Mouse (Mus musculus) heart, postnatal 25 days (tissue): ENCODE data around the gene Sfrp5. TPM values are rescaled to one million over a fixed set of nuclear protein-coding genes. Genes with fewer than 3 reads are reported as not detected.

Experiments used
- DNase-seq: peaks from one replicate; pipeline ENCODE4 v3.0.0; 2022; ENCODE audit warnings: low spot score
- intact Hi-C: fragments of 180-260 bp; cut with DNase I; formaldehyde crosslinking; loops from one replicate; pipeline ENCODE4 v1.15.1; 2025
- total RNA-seq, 2 experiments: library from RNA; stranded (reverse); gene quantifications; 2 replicates each; pipeline ENCODE4 v1.2.3; 2021

Sfrp5 gene
- total RNA-seq, 2 experiments from 2014 or later = 5.3 to 7.9 TPM

DNA sequence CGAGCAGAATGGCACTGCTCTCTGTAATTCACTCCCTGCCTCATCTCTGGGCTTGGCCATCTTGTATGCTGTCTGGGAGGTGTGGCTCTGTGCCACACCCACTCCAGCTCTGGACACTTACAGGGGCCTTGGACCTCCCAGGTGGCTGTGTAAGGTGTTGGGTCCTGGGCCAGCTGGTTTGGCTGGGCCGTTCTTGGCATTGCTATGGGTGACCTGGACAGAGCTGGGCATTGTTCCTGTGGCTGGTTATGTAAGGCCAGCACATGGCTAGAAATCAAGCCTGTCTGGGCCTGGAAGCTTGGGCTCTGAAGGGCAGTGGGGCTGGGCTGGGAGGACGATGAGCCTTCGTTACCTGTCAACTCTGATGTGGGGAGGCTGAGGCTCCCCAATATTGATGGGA, 2.3 kb upstream of the Sfrp5 start:
- intact Hi-C loops = no loop called here
- no peak for DNase-seq

DNA sequence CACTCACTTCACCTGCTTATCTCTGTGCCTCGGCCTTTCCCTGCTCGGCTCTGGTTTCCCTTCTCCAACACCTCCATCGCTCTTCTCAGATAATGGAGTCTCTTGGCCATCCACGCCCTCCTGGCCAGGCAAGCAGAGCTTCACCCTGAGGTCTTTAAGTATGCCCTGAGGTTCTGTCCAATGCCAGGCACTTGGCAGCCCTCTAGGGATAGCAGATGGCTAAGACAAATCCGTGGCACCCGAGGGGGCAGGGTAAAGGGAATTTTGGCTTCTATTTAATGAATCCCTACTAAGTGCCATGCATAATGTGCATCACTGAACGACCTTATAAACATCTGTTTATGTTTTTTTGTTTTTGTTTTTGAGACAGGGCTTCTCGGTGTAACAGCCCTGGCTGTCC, 415 bp upstream of the Sfrp5 start:
- intact Hi-C loops = no loop called here
- DNase-seq = no peak

DNA sequence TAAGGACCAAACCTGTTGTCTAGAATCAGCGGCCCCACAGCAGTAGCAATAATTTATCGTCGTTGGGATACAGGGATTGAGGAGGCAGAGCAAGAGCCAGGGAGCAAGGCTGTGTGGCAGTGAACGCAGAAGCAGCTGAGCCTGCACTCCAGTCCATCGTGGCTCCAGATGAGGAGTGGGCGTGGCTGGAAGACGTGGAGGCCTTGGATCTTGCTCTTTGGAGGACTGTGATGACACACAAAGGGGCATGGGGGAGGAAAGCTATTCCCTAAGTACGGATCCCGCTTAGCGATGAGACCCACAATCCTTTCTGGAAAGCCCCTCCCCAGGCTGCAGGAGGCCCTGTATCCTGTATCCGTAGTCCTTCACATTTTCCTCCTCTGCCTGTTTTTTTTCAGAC, 4.0 kb downstream of the Sfrp5 start:
- DNase-seq = no peak
- intact Hi-C loops = no loop called here

DNA sequence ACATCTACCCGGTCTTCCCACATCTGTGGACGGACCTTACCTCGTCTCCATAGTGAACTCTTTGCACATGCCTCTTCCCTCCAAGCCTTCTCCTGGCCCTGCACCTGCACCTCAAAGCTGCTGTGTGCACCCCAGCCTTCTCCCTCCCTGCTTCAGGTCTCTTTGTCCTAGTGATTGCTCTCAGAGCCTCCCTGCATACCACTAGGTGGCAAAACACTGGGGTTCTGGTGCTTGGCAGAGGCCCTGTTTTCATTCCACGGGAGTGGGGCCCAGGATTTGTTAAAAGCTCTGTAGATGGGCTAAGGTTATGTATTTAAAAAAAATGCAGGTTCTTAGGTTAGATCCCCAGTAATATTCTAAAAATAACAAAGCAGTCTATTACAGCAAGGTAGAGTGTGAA, 5.0 kb downstream of the Sfrp5 start:
- DNase-seq = no peak
- intact Hi-C loops = no loop called here

DNA sequence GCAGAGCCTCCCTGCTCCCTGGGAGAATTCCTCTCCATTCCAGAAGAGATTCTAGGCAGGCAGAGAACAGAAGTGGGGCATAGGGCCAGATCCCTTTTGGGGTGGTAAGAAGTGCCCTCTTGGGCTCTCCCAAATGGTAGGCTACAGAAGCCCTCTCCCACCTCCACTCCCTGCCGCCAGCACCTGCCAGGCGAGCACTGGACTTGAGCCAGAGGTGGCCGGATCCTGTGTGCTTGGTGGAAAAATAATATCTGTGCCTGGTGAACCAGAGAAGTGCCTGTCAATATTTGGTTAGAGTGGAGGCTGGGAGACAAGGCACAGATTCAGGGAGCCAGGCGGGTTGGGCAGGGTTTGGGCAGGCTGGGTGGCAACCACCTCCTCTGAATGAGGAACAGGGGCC, 5.7 kb downstream of the Sfrp5 start:
- intact Hi-C loops = no loop called here
- no peak for DNase-seq

DNA sequence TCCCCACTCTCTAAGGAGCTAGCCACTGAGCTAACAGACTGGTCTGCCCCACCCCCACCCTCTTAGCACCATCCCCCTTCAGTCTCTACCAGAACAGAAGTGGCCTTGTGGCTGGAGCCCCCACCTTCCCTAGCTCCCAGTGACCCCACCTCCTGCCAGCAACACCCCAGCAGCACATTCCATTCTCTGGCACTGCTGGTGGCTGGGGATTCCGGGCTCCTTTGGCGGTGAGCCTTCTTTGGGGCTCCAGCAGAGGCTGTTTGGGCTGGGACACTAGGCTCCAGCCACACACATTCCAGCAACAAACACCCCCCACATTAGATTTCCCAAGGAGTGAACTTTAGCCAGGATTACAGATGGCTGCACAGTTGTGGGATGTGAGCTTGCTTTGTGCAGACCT, 8.7 kb downstream of the Sfrp5 start:
- intact Hi-C loops = no loop called here
- no peak for DNase-seq

DNA sequence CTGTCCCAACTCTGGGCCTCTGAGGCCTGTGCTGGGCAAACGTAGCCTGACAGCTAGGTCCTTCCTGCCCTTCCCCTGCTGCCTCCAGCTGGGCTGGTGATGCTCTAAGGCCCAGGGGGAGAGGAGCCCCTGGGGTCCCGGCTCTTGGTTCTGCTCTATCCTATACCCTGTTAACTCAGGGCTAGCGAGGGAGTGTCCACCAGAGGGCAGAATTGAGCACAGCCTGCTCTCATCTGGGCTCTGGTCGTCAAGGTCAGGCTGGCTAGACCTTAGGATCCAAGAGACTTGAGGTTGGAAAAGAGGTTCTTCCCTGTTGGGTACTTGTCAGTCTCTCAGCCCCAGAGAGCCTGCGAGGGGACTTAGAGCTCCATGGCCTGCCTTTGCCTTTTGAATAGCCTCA, 11.6 kb downstream of the Sfrp5 start:
- intact Hi-C loops = loop anchor here (1.0 kb wide), 1 partner anchor 82 kb away; no protein-coding TSS in a partner anchor
- no peak for DNase-seq

DNA sequence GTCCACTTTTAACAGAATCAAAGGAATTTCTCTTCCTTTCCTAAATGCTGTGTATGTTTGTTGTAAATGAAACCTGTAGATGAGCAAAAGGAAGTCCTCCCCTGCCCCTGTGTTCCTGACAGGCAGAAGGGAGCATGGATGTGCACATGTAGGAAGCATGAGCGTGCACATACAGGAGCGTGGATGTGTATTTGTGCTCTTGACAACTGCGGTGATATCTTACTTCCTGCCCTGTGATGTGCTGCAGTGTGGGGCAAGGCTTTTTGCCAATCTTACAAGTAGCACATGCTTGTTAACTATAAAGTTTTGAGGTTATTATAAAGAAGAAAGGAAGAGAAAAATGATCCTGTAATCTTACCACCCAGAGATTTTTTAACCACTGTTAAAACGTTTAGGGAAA, 12.3 kb downstream of the Sfrp5 start:
- DNase-seq = no peak
- intact Hi-C loops = loop anchor here (1.0 kb wide), 1 partner anchor 83 kb away; no protein-coding TSS in a partner anchor

DNA sequence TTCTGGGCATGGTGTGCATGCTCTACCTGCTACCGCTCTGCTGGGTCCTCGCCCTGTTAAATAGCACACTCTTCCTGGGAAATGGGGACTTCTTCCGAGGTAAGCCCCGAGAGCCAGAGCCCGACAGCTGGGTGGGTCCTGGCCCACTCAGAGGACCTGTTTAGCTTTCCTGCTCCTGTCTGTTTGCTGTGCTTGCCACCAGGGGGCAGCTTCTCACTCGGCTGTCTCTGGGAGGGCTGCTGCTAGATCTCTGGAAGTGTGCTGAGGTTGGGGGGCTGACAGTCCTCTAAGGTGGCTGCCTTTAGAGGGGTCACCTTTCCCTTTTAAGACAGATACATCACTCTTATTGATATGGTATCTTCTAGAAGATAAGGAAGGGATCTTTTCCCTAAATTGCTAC, 19.4 kb downstream of the Sfrp5 start:
- no peak for DNase-seq
- intact Hi-C loops = no loop called here

DNA sequence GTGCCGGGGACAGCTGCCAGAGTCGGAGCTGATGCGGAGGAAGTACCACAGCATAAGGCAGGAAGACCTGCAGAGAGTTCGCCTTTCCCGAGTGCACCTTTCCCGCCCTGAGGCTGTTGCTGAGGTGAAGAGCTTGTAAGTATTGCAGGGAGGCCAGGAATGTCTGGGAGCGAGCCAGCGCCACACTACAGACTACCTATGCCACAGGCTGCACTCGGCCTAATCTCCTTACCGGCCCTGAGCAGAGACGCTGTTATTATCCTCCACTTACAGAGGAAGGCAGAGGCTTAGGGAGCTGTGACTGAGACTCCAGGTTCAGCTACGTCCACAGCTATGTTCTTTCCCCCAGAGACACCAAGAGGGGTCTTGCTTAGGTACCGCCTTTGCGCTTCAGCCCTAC, 22.7 kb downstream of the Sfrp5 start:
- intact Hi-C loops = no loop called here
- no peak for DNase-seq

DNA sequence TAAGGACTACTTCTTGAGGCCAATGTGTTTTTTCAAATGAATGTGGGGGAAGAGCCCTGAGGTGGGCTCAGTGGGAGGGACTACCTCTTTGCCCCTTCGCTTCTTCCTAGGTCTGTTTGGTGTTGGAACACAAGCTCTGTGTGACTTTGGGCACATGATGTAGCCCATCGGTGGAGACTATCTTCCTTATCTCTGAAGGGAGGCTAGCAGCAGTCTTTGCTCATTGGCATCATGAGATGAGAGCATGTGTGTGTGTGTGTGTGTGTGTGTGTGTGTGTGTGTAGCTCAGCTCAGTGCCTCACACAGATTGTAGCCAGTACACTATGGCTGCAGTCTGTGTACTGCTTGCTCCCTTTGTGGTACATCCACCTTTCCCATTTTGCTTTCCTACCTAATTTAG, 24.6 kb downstream of the Sfrp5 start:
- no peak for DNase-seq
- intact Hi-C loops = no loop called here

DNA sequence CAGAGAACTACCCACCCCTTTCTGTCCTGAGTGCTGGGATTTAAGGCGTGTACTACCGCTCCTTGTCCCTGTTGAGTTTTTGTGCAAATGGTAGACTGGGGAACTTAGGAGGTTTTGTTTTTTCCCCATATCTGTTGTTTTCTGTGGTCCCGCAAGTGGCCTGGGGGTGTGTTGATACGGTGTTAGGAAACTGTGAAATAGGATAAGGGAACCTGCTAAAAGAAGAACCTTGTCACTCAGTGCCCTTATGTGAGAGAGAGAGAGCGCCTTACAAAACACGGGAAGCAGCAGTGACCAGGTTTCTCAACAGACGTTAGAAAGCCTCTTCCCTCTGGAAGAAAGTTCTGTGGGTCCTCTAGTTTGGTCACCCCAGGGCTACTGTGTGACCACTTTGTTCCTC, 25.2 kb downstream of the Sfrp5 start:
- no peak for DNase-seq
- intact Hi-C loops = no loop called here

DNA sequence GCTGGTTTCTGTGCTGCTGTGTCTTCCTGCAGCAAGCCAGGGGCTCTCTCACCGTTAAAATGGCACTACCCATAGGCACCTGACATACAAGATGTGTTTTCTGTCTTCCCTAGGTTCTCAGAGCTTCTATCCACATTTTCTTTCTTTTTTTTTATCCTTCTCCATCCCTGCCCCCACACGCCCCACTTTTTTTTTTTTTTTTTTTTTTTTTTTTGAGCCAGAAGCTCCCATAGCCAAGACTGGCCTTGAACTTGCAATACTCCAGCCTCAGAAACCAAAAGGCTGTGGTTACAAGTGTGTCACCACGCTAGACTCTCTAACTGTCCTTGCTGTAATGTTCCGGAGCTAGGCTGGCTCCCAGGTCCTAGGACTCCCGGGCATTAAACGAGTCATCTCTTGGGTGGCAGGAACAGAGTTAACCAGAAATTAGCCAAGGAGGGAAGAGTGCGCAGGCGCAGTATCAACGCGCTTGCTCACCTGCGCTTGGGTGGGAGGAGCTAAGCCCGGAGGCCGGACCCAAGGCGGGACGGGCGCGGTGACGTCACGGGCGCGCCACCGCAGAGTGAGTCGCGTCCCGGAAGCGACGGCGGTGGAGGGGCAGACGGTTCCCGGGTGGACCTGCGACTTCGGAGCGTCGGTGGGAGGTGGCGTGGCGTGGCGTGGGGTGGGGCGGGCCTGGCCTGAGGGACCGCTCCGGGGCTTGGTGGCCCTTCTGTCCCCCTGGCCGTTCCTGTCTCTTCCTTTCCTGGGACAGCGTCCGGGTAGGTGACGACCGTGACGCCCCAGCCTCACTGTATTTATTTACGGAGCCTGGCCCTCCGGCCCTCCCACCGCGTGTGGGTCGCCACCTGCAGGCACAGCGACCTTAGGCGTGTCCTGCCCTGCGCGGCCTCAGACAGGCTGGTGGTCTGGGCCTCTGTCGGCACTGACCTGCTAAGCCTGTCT, 31.8 kb downstream of the Sfrp5 start:
- intact Hi-C loops = no loop called here

DNA sequence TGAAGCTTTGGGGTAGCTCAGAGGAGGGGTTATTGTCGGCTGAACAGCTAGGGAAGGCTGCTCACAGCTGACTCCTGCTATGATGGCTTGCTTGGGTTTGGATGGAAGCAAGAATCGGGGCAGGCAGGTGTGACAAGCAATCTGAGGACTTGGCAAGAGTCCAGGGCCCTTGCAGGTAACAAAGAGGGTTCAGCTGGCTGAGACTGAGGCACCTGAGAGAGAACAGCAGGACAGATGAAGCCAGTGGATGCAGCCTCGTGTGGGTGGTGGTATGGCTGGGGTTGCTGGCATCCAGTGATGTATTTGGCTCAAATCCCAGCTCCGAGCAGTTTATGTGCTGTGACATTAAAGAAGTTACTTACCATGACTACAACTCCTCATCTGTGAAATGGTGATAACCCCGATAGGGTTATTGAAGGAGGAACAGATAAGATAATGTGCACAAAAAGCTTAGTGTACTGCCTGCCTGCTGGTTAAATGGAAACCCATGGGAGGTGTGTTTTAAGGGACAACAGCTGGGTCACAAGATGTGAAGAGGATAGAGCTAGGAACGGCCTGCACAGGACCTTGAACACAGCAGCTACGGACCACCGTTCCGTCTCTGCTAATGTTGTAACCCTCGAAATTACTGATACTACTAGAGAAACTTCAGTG, 32.6 kb downstream of the Sfrp5 start:
- intact Hi-C loops = no loop called here
- no peak for DNase-seq

More for the DNA sequence above, 31.8 kb downstream of the Sfrp5 start:
- DNase-seq = peak; percentile 81

DNA sequence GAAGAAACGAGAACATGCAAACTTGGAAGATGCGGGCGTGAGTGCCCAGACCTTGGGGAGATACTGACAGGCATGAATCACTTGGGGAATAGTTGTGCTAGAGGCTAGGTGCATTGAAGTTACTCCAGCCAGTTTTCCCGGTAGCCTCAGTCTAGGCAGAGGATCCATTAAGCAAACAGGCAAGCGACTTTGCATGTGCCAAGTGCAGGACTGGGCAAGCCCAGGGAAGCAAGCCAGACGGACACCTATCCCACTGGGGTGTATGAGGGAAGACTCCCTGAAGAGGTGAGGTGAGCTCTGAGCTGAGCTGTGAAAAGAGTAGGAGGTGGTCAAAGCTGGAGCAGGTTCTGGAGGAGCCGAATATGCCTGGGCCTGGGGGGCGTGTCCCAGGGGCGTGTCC, 34.6 kb downstream of the Sfrp5 start:
- intact Hi-C loops = loop anchor here (2.0 kb wide), 1 partner anchor 133 kb away; the partner anchor contains the start of gene Ankrd2
- no peak for DNase-seq

DNA sequence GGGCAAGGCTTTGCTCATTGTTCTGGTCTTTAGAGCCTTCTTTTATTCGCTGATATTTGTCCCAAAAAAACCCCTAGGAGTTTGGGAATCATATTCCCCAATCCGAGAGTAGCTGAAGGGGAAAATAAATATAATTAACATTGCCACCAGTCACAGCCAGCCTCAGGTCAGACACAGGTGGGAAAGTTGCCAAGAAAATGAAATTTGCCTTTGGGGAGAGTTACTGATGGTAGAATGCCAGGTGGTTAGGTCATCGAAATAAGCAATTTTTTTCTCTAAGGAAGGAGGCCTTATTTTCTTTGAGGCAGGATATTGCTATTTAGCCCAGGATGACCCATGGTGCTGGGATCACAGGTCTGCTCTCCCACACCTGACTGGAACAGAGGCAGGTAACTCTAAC, 35.3 kb downstream of the Sfrp5 start:
- DNase-seq = no peak
- intact Hi-C loops = loop anchor here (1.0 to 2.0 kb wide), 2 partner anchors 22 to 132 kb away; partner anchors contain the start of gene Ankrd2

DNA sequence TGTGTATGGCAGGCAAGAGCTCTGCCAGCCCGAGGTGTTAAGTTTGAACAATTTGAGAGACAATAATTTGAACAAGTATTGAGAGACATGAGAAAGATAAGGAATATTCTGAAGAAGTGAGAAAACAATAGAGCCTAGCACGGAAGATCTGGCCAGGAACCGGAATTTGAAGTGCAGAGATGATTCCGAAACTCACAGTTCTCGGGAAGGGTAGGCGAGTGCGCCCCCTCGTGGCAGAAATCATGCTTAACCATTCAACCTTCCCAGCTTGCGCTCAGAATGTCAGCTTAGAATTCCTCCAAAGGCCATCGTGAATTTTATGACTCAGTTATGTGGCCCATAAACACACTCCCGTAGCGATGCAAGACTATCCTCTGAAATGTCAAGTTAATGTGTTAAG, 35.9 kb downstream of the Sfrp5 start:
- intact Hi-C loops = loop anchor here (1.0 to 2.0 kb wide), 2 partner anchors 22 to 131 kb away; partner anchors contain the start of gene Ankrd2

DNA sequence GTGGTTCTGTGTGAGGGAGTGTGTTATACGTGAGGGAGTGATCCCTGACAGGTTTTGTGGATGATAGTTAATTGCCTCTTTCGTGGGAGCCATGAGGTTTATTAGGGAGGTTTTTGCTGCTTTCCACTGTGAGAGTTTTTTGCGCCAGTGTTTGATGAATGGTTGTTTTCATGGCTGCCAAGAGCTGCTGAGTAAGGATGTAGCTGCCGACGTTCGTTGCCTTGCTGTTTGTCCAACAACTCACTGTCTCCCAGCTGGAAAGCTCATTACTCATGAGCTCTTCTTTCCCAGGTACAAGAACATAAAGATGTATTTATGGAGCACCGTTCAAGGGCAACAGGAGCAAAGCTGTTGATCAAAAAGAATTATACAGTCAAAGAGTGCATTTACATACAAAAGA, 37.9 kb downstream of the Sfrp5 start:
- intact Hi-C loops = no loop called here
- DNase-seq = no peak

More for the DNA sequence above, 35.9 kb downstream of the Sfrp5 start:
- DNase-seq = peak; percentile 67

DNA sequence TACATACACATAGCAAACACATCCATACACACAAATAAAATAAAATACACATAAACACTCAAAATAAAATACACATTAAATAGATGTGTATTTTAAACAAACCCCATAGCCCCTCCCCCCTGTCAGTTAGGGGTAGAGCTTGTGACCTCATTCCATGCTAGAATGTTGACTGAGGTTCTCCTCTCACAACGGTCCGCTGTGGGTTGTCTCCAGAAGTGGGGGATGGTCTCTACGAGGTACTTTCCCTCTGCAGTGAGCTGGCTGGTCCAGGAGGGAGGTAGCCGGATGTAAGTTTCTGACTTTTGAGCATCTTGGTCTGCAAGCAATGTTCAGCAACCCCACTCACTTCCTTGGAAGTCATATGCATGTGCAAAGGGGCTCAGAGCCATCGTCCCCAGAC, 38.3 kb downstream of the Sfrp5 start, which contains the start of gene Zfyve27:
Gene Zfyve27, plus strand, starts transcription at position 188 of the 400 bp plus-strand sequence.
- intact Hi-C loops = no loop called here
- no peak for DNase-seq

DNA sequence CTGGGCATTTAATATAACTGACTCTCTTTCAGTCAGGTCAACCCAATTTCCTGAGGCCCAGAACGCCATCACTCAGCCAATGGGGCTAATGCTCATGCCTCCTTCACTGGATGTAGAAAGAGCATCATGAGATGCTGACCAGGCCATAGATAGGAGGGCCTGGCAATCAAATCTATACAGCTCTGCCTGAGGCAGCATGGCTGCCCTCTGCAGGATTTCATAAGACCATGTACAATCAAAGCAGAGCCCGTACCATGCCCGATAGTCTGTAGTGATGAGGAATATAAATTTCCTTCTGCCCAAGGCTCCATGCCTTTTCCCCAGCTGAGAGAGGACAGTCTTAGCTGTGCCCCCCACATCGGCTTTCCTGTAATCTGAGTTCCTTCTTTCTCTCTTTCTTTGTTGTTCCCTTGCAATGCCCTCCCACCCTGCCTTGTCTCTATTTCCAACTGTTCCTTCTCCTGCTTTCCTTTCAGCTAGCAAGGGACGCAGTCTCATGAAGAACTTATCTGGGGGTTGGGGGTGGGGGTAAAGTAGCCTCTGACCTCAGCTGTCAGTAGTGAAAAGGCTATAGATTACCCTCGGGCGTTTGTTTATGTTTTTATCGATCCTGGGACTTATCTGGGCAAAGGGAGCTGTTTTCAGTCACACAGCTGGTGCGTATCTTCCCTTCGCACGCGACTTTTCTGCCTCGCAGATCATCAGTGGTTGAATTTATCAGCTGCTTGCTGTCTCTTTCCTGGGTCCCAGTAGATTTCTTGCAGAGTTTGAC, 43.6 kb downstream of the Sfrp5 start:
- DNase-seq = no peak
- intact Hi-C loops = no loop called here
